ENCODE assay signal across 9 mouse cellular contexts in genomic region chr11:98924633-98925175, GRCm38 (mm10). TPM values are rescaled to one million over a fixed set of nuclear protein-coding genes. Genes with fewer than 3 reads are reported as not detected.
DNase-seq lines count a peak whose midpoint lies in the region; ATAC-seq and TF ChIP-seq lines count a peak whose summit lies in the region.
"Had no signal": no experiment of that assay in that cellular context is flagged by ENCODE, and none has a peak within 500 bp of the region (broad histone marks: within the 10 kb centered on the region; RNA-seq: fewer than 3 reads in every experiment).

No protein-coding gene starts in this region.

- H3K4me1 ChIP-seq in lung, embryonic 14.5 days (ENCODE audit: insufficient read depth) = peaks cover 62% of the 10 kb centered on the region
- H3K4me1 ChIP-seq in embryonic facial prominence, embryonic 13.5 days = peaks cover 81% of the 10 kb centered on the region
- peaks cover 69% of the 10 kb centered on the region for H3K4me1 ChIP-seq in intestine, embryonic 15.5 days (replicated peaks)
- peaks cover 74% of the 10 kb centered on the region for H3K4me1 ChIP-seq in neural tube, embryonic 15.5 days

- H3K4me2 ChIP-seq in lung, embryonic 14.5 days = peak overlapping the region; percentile 54; the same call in 1 of the 2 replicates
- H3K4me2 ChIP-seq in embryonic facial prominence, embryonic 13.5 days = peak overlapping the region; percentile 52
- H3K4me2 ChIP-seq in intestine, embryonic 15.5 days (replicated peaks) = peak overlapping the region; percentile 40; the same call in 1 of the 2 replicates
- H3K4me2 ChIP-seq in neural tube, embryonic 15.5 days = 0 out of 2 replicates have a peak overlapping the region, but pooled peaks have one; percentile 3

- no peak for DNase-seq in lung, embryonic 14.5 days
- DNase-seq in lung, postnatal 14 days = no peak
- no peak for DNase-seq in layer of hippocampus, postnatal 10 days (ENCODE audit: low spot score in 2 of 2)
- no peak for DNase-seq in urinary bladder, postnatal 36 days (ENCODE audit: low spot score in 2 of 2)
- no peak for DNase-seq in left cerebral cortex, adult 18-20 months (ENCODE audit: low spot score in 2 of 2)
- DNase-seq: thymus, postnatal 36 days had no signal

- 42% methylated on average over 5 of the region's 5 CpGs for WGBS in lung, embryonic 14.5 days
- WGBS in embryonic facial prominence, embryonic 13.5 days = 19% methylated on average over 5 of the region's 5 CpGs
- 38% methylated on average over 5 of the region's 5 CpGs for WGBS in intestine, embryonic 15.5 days
- WGBS in neural tube, embryonic 15.5 days = 28% methylated on average over 5 of the region's 5 CpGs

- no peak overlapping the region for H3K4me3 ChIP-seq in lung, embryonic 14.5 days (ENCODE audit: low read depth, low read length)
- H3K4me3 ChIP-seq in embryonic facial prominence, embryonic 13.5 days = no peak overlapping the region; the same call in 1 of the 2 replicates
- H3K4me3 ChIP-seq in intestine, embryonic 15.5 days (replicated peaks) = no peak overlapping the region
- no peak overlapping the region for H3K4me3 ChIP-seq in neural tube, embryonic 15.5 days (replicated peaks)

- no peak for ATAC-seq in lung, embryonic 14.5 days (ENCODE audit: insufficient read depth)
- no peak for ATAC-seq in embryonic facial prominence, embryonic 13.5 days (ENCODE audit: insufficient number of reproducible peaks, insufficient read depth, low FRiP score, low TSS enrichment, low read depth)
- no peak for ATAC-seq in intestine, embryonic 15.5 days
- ATAC-seq in neural tube, embryonic 15.5 days (ENCODE audit: low FRiP score) = no peak

- H3K9ac ChIP-seq in lung, embryonic 14.5 days = peak overlapping the region; percentile 20
- H3K9ac ChIP-seq in embryonic facial prominence, embryonic 13.5 days = 0 out of 2 replicates have a peak overlapping the region, but pooled peaks have one; percentile 21
- H3K9ac ChIP-seq in intestine, embryonic 15.5 days = no peak overlapping the region
- no peak overlapping the region for H3K9ac ChIP-seq in neural tube, embryonic 15.5 days (replicated peaks)

- H3K27me3 ChIP-seq in lung, embryonic 14.5 days (ENCODE audit: insufficient read depth, low read length) = no peaks in the 10 kb centered on the region
- H3K27me3 ChIP-seq in embryonic facial prominence, embryonic 13.5 days = no peaks in the 10 kb centered on the region
- no peaks in the 10 kb centered on the region for H3K27me3 ChIP-seq in intestine, embryonic 15.5 days (replicated peaks)
- no peaks in the 10 kb centered on the region for H3K27me3 ChIP-seq in neural tube, embryonic 15.5 days (replicated peaks)

- H3K36me3 ChIP-seq in lung, embryonic 14.5 days (ENCODE audit: insufficient read depth) = peaks cover 24% of the 10 kb centered on the region
- H3K36me3 ChIP-seq in embryonic facial prominence, embryonic 13.5 days = peaks cover 14% of the 10 kb centered on the region
- peaks cover 1% of the 10 kb centered on the region; the same call in 1 of the 2 replicates for H3K36me3 ChIP-seq in intestine, embryonic 15.5 days
- H3K36me3 ChIP-seq in neural tube, embryonic 15.5 days = no peaks in the 10 kb centered on the region

- peak overlapping the region; percentile 95 for H3K27ac ChIP-seq in lung, embryonic 14.5 days (ENCODE audit: low read depth)
- peak overlapping the region; percentile 93 for H3K27ac ChIP-seq in embryonic facial prominence, embryonic 13.5 days
- peak overlapping the region; percentile 93 for H3K27ac ChIP-seq in intestine, embryonic 15.5 days
- peak overlapping the region; percentile 72 for H3K27ac ChIP-seq in neural tube, embryonic 15.5 days (replicated peaks)

- H3K9me3 ChIP-seq in lung, embryonic 14.5 days (ENCODE audit: low read depth, low read length) = no peaks in the 10 kb centered on the region
- H3K9me3 ChIP-seq in embryonic facial prominence, embryonic 13.5 days = no peaks in the 10 kb centered on the region
- no peaks in the 10 kb centered on the region for H3K9me3 ChIP-seq in intestine, embryonic 15.5 days
- H3K9me3 ChIP-seq in neural tube, embryonic 15.5 days (replicated peaks) = no peaks in the 10 kb centered on the region

- TF ChIP-seq CTCF in lung, embryonic 14.5 days (IDR thresholded peaks at IDR 0.05; ENCODE audit: low read depth) = 0 out of 2 replicates have a peak, but pooled peaks have one; percentile 12

RNA-seq across cellular contexts. Expression of gene Rara, which starts 2.9 kb away (rescaled TPM):
- polyA plus RNA-seq in lung, embryonic 14.5 days (2014; fragmentation: Nextera tagmentation; extraction: Ambion mirVana) = 43.2 and 45.3 TPM in 2 replicates
- 39.4 and 44.7 TPM in 2 replicates for polyA plus RNA-seq in embryonic facial prominence, embryonic 13.5 days (2015; fragmentation: Nextera tagmentation; extraction: Ambion mirVana)
- 30.7 and 31.5 TPM in 2 replicates for polyA plus RNA-seq in intestine, embryonic 15.5 days (2015; fragmentation: Nextera tagmentation; extraction: Ambion mirVana)
- polyA plus RNA-seq in neural tube, embryonic 15.5 days (2015; fragmentation: Nextera tagmentation; extraction: Ambion mirVana) = 17.3 and 19.9 TPM in 2 replicates
- total RNA-seq in layer of hippocampus, postnatal 10 days (2021) = 10 to 100 TPM; 21.7 to 24.0 TPM
- 10 to 100 TPM; 14.4 to 14.9 TPM for total RNA-seq in left cerebral cortex, adult 18-20 months (2021)

RNA-seq across cellular contexts. Expression of gene Cdc6, which starts 17.1 kb away (rescaled TPM):
- 47.0 and 48.1 TPM in 2 replicates for polyA plus RNA-seq in lung, embryonic 14.5 days (2014; fragmentation: Nextera tagmentation; extraction: Ambion mirVana)
- 26.9 and 31.5 TPM in 2 replicates for polyA plus RNA-seq in embryonic facial prominence, embryonic 13.5 days (2015; fragmentation: Nextera tagmentation; extraction: Ambion mirVana)
- polyA plus RNA-seq in intestine, embryonic 15.5 days (2015; fragmentation: Nextera tagmentation; extraction: Ambion mirVana) = 24.0 and 26.7 TPM in 2 replicates
- 3.8 and 12.0 TPM in 2 replicates for polyA plus RNA-seq in neural tube, embryonic 15.5 days (2015; fragmentation: Nextera tagmentation; extraction: Ambion mirVana)
- total RNA-seq in layer of hippocampus, postnatal 10 days (2021) = 1 to 10 TPM; 1.1 to 2.2 TPM
- under 1 TPM; 0.33 to 0.45 TPM for total RNA-seq in left cerebral cortex, adult 18-20 months (2021)

RNA-seq across cellular contexts. Expression of gene Gjd3, which starts 58.1 kb away (rescaled TPM):
- polyA plus RNA-seq in lung, embryonic 14.5 days (2014; fragmentation: Nextera tagmentation; extraction: Ambion mirVana) = 0.31 TPM in 1 of 2 replicates, not detected in the other
- 0.34 and 0.44 TPM in 2 replicates for polyA plus RNA-seq in embryonic facial prominence, embryonic 13.5 days (2015; fragmentation: Nextera tagmentation; extraction: Ambion mirVana)
- polyA plus RNA-seq in intestine, embryonic 15.5 days (2015; fragmentation: Nextera tagmentation; extraction: Ambion mirVana) = 0.20 and 0.35 TPM in 2 replicates
- polyA plus RNA-seq in neural tube, embryonic 15.5 days (2015; fragmentation: Nextera tagmentation; extraction: Ambion mirVana) = 2.2 and 3.0 TPM in 2 replicates
- 1 to 10 TPM; 2.4 to 3.6 TPM for total RNA-seq in layer of hippocampus, postnatal 10 days (2021)
- 1 to 10 TPM; 1.8 to 2.0 TPM for total RNA-seq in left cerebral cortex, adult 18-20 months (2021)

Comparison
In these comparisons a context has a peak if more than half of its experiments do, and no peak if none do; other contexts are left out.
1. H3K4me2 ChIP-seq: peak in every context shown above with its lines; median percentile 54 in lung, embryonic 14.5 days; 52 in embryonic facial prominence, embryonic 13.5 days; 40 in intestine, embryonic 15.5 days; 3 in neural tube, embryonic 15.5 days.
2. H3K9ac ChIP-seq: peak in lung, embryonic 14.5 days (single experiment) and embryonic facial prominence, embryonic 13.5 days (single experiment); none in intestine, embryonic 15.5 days (single experiment) and neural tube, embryonic 15.5 days (single experiment).
3. Peak in every context shown above with its lines, with median percentiles within 50 percentile points of each other: H3K27ac ChIP-seq.